In genomic region chr17:87877207-87878073, GRCm38 (mm10) we compare ENCODE assay signal across 10 mouse cellular contexts. TPM values are rescaled to one million over a fixed set of nuclear protein-coding genes. Genes with fewer than 3 reads are reported as not detected.
DNase-seq lines count a peak whose midpoint lies in the region; ATAC-seq and TF ChIP-seq lines count a peak whose summit lies in the region.
"Had no signal": no experiment of that assay in that cellular context is flagged by ENCODE, and none has a peak within 500 bp of the region (broad histone marks: within the 10 kb centered on the region; RNA-seq: fewer than 3 reads in every experiment).

No protein-coding gene starts in this region.

- H3K4me3 ChIP-seq in gastrocnemius, adult 2 months: no peak overlapping the region
- H3K4me3 ChIP-seq in forebrain, embryonic 16.5 days (replicated peaks; ENCODE audit: low read length): no peak overlapping the region
- H3K4me3 ChIP-seq in hindbrain, embryonic 13.5 days: no peak overlapping the region
- H3K4me3 ChIP-seq in midbrain, embryonic 12.5 days: no peak overlapping the region

- intact Hi-C loops in gastrocnemius, adult 2 months (cut with DNase I): no loop called here

- H3K27ac ChIP-seq in gastrocnemius, adult 2 months: no peak overlapping the region
- H3K27ac ChIP-seq in forebrain, embryonic 16.5 days (ENCODE audit: low read length): no peak overlapping the region
- peak overlapping the region; percentile 46; the same call in 1 of the 2 replicates for H3K27ac ChIP-seq in hindbrain, embryonic 13.5 days
- H3K27ac ChIP-seq in midbrain, embryonic 12.5 days (replicated peaks): peak overlapping the region; percentile 55; the same call in 1 of the 2 replicates

- H3K36me3 ChIP-seq in forebrain, embryonic 16.5 days (ENCODE audit: control insufficient read depth, insufficient read depth): no peaks in the 10 kb centered on the region
- H3K36me3 ChIP-seq in hindbrain, embryonic 13.5 days: no peaks in the 10 kb centered on the region
- H3K36me3 ChIP-seq in midbrain, embryonic 12.5 days: no peaks in the 10 kb centered on the region
- H3K36me3 ChIP-seq: G1E had no signal

- 0 out of 2 replicates have a peak overlapping the region, but pooled peaks have one; percentile 3 for H3K9ac ChIP-seq in forebrain, embryonic 16.5 days (replicated peaks; ENCODE audit: low read depth, low read length)
- no peak overlapping the region for H3K9ac ChIP-seq in hindbrain, embryonic 13.5 days
- no peak overlapping the region for H3K9ac ChIP-seq in midbrain, embryonic 12.5 days (replicated peaks)

- peak; percentile 53 for TF ChIP-seq CTCF in gastrocnemius, adult 2 months (IDR thresholded peaks at IDR 0.05)

- peak overlapping the region; percentile 15; the same call in 1 of the 2 replicates for H3K4me2 ChIP-seq in forebrain, embryonic 16.5 days (ENCODE audit: low read length)
- H3K4me2 ChIP-seq in hindbrain, embryonic 13.5 days: peak overlapping the region; percentile 22
- peak overlapping the region; percentile 18 for H3K4me2 ChIP-seq in midbrain, embryonic 12.5 days (replicated peaks)

- WGBS in forebrain, embryonic 16.5 days: 9% methylated on average over 25 of the region's 25 CpGs
- WGBS in hindbrain, embryonic 13.5 days: 7% methylated on average over 25 of the region's 25 CpGs
- WGBS in midbrain, embryonic 12.5 days: 9% methylated on average over 25 of the region's 25 CpGs

- peak; percentile 43 for DNase-seq in gastrocnemius, adult 2 months
- DNase-seq in gastrocnemius, postnatal 10 days: no peak
- peak; percentile 54 for DNase-seq in cerebellum, adult 18-20 months
- peak; percentile 41 for DNase-seq in layer of hippocampus, adult 9-10 months (ENCODE audit: low spot score)
- peak; percentile 41 for DNase-seq in thymus, postnatal 14 days

- no peaks in the 10 kb centered on the region for H3K27me3 ChIP-seq in forebrain, embryonic 16.5 days (replicated peaks; ENCODE audit: control insufficient read depth, insufficient read depth, low read length)
- H3K27me3 ChIP-seq in hindbrain, embryonic 13.5 days: peaks cover 17% of the 10 kb centered on the region; the same call in 1 of the 2 replicates
- peaks cover 43% of the 10 kb centered on the region; the same call in 1 of the 2 replicates for H3K27me3 ChIP-seq in midbrain, embryonic 12.5 days

- peak; percentile 59 for ATAC-seq in forebrain, embryonic 16.5 days
- ATAC-seq in hindbrain, embryonic 13.5 days (ENCODE audit: low FRiP score): peak; percentile 71
- ATAC-seq in midbrain, embryonic 12.5 days (ENCODE audit: low FRiP score, low read depth): peak; percentile 73

- peaks cover 22% of the 10 kb centered on the region for H3K4me1 ChIP-seq in forebrain, embryonic 16.5 days (replicated peaks; ENCODE audit: control insufficient read depth, insufficient read depth, low read length)
- H3K4me1 ChIP-seq in hindbrain, embryonic 13.5 days (replicated peaks): peaks cover 30% of the 10 kb centered on the region
- H3K4me1 ChIP-seq in midbrain, embryonic 12.5 days: peaks cover 37% of the 10 kb centered on the region

- H3K9me3 ChIP-seq in forebrain, embryonic 16.5 days (ENCODE audit: control insufficient read depth, low read length): no peaks in the 10 kb centered on the region
- no peaks in the 10 kb centered on the region for H3K9me3 ChIP-seq in hindbrain, embryonic 13.5 days
- H3K9me3 ChIP-seq in midbrain, embryonic 12.5 days: no peaks in the 10 kb centered on the region

RNA-seq across cellular contexts. Expression of gene Rpl36-ps4, which starts 43.3 kb away (rescaled TPM):
- not detected for total RNA-seq in gastrocnemius, adult 2 months (2021)
- total RNA-seq in gastrocnemius, postnatal 10 days (2021): not detected
- polyA plus RNA-seq in forebrain, embryonic 16.5 days (2015; fragmentation: Nextera tagmentation; extraction: Ambion mirVana): not detected in 2 replicates
- not detected in 2 replicates for polyA plus RNA-seq in hindbrain, embryonic 13.5 days (2015; fragmentation: Nextera tagmentation; extraction: Ambion mirVana)
- polyA plus RNA-seq in midbrain, embryonic 12.5 days (2016; fragmentation: Nextera tagmentation; extraction: Ambion mirVana): not detected in 2 replicates
- total RNA-seq: G1E had no signal
- polyA plus RNA-seq: G1E; liver, embryonic 16.5 days had no signal

Comparison
In these comparisons a context has a peak if more than half of its experiments do, and no peak if none do; other contexts are left out.
1. H3K27ac ChIP-seq: peak in hindbrain, embryonic 13.5 days (single experiment) and midbrain, embryonic 12.5 days (single experiment); none in gastrocnemius, adult 2 months (single experiment) and forebrain, embryonic 16.5 days (single experiment).
2. Peak in every context shown above with its lines, with median percentiles within 50 percentile points of each other: ATAC-seq and H3K4me2 ChIP-seq.